Mouse (Mus musculus) erythroid progenitor cell, adult 5-6 weeks (primary cell): Measurements from ENCODE around the gene Snx10. TPM values are rescaled to one million over a fixed set of nuclear protein-coding genes. Genes with fewer than 3 reads are reported as not detected.

Source experiments
- ATAC-seq: replicated peaks from 2 replicates; pipeline ENCODE4 v1.8.0; 2016; ENCODE audit warnings: moderate number of reproducible peaks, mild to moderate bottlenecking, moderate TSS enrichment, inconsistent platforms; ENCODE audit not compliant: poor library complexity, low FRiP score, severe bottlenecking
- total RNA-seq, 2 experiments: library from RNA; stranded (forward) in 1 of 2; stranded (reverse) in 1 of 2; fragments of 150-400 nt in 1 of 2; fragments of 186-747, 209-891 nt in 1 of 2; gene quantifications; 2 replicates each; pipeline versions ENCODE4 v1.2.3 to v1.2.4; 2015 to 2017; ENCODE audit warnings: low replicate concordance in 2 of 2

Snx10 gene
- total RNA-seq, 2 experiments from 2014 or later: 12.0 to 21.4 TPM

DNA sequence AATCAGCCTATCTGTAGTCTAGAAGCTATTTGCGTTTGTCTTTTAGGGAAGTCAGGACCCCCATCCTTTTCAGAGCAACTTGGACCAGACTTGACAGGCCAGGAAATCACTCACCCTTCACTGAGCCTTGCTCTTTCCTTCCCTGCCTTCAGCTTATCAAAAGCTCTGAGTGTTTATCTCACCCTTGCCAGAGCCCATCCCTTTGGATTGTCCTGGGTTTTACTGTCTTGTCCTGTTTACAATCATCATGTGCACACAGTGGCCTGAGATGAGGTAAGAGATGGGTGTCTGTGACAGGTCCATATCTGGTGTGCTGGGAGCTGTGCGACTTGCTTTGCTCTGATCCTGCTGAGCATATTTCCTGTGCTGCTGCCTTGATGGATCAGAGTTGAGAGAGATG is 106.5 kb downstream of the Snx10 start:
- ATAC-seq: no peak

DNA sequence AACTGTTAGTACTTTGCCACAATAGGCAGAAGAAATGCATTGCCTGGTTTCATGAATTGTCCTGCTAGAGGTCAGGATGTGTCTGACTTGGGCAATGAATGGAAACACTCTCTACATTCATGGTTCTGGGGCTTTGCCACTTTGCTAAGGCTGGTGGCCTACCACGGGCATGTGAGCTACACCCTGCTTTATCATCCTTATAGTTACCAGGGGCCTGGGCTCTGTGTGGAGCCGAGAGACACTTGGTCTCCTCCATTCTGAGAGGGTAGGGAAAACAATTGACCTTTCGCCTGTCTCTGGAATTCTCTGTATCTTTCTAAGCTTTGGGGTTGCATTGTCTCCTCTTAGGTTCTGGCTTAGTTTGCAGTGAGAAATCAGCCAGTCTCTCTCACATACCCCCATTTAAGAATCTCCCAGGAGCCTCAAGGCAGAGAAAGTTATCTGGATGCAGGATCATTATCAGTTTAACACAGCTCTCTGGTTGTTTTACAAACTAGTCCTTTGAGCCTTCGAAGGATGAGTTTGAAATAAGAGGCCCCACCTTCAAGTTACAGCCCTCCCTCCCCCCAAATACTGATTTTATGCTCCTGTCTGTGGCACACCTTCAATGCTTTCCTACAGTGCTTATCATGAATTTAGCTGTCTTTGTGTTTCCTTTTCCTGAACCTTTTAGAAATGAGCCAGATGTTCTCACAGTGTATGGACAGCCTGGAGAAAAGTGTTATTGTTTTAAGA is 109.4 kb downstream of the Snx10 start:
- ATAC-seq: no peak

DNA sequence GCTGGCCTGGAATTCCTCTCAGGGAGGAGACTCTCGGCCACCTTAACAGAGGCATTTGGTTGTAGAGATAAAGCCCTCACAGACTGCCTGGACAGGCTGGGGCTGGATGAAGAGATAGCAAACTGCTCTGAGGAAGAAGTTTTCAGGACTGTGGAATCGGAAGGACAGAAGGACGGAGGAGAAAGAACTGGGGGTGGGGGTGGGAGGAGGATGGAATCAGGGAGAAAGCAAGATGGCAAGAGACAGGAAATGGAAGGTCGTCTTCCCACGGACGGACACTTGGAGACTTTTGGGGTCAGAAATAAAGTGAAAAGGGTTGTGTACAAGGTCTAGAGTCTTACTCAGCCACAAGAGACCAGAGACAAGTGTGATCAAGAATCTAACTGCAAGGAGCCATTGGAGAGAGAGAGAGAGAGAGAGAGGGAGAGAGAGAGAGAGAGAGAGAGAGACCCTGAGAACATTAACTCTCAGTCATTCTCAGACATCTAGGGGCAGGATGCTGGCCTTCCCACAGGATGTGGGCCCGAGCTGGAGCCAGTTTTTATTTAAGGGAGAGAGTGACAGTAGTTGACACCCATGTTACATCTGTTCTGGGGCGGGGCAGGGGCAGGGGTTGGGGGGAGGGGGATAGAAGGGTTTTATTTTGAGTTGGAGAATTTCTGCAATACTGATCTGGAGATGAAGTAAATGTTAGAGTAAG is 110.1 kb downstream of the Snx10 start:
- ATAC-seq: no peak

- ATAC-seq: no peak
Measured at GRCm38 (mm10) chr6:51636019-51636568, 112.4 kb downstream of the Snx10 start.

Other genes starting within 250 kb of the Snx10 start
- gene Nfe2l3, start 91.2 kb upstream of the Snx10 start, total RNA-seq (2015; ENCODE audit: low replicate concordance): 1.4 TPM in 1 of 2 replicates, not detected in the other
- 0.51 TPM in 1 of 2 replicates, not detected in the other for gene Nfe2l3, start 91.2 kb upstream of the Snx10 start, total RNA-seq (2017; ENCODE audit: low replicate concordance)
- gene Hnrnpa2b1, start 54.0 kb upstream of the Snx10 start, total RNA-seq (2015; ENCODE audit: low replicate concordance): 1,450 and 1,811 TPM in 2 replicates
- gene Hnrnpa2b1, start 54.0 kb upstream of the Snx10 start, total RNA-seq (2017; ENCODE audit: low replicate concordance): 1,487 and 2,530 TPM in 2 replicates
- 276 and 309 TPM in 2 replicates for gene Cbx3, start 53.5 kb upstream of the Snx10 start, total RNA-seq (2015; ENCODE audit: low replicate concordance)
- 350 and 420 TPM in 2 replicates for gene Cbx3, start 53.5 kb upstream of the Snx10 start, total RNA-seq (2017; ENCODE audit: low replicate concordance)